Mouse (Mus musculus): Measurements from ENCODE around the gene Tas1r3.

DNA sequence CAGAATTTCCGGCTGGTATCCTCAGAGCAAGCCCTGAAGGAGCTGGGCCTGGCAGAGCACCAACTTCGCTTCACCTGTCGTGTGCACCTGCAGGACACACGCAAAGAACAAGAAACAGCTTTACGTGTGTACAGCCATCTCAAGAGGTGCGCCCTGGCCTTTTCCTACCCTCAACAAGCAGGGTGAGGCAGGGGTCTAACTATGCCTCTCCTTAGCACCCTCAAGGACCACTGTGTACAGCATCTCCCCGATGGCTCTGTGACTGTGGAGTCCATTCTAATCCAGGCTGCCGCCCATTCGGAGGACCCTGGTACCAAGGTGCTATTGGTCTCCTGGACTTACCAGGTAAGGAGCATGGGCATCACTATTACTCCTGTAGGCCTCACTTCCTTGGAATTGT is 25.0 kb upstream of the Tas1r3 start:
- TF ChIP-seq CTCF (IDR thresholded peaks at IDR 0.05; ENCODE audit: control insufficient read depth, insufficient read depth, insufficient read length) (no peak), USF1 (IDR thresholded peaks at IDR 0.05; ENCODE audit: low read depth) (no peak), MAX (IDR thresholded peaks at IDR 0.05) (no peak), MYOG (IDR thresholded peaks at IDR 0.05; ENCODE audit: control insufficient read depth, extremely low read depth, insufficient read length) (no peak), MYOD1 (IDR thresholded peaks at IDR 0.05; ENCODE audit: control insufficient read depth, insufficient read length, low read depth) (no peak), CEBPB (IDR thresholded peaks at IDR 0.05; ENCODE audit: low read depth) (no peak), FOSL1 (IDR thresholded peaks at IDR 0.05; ENCODE audit: insufficient read depth, low read length, poor library complexity, severe bottlenecking) (no peak)
